Mouse (Mus musculus) adrenal gland, postnatal 36 days (tissue): ENCODE data around the gene Rab30. TPM values are rescaled to one million over a fixed set of nuclear protein-coding genes. Genes with fewer than 3 reads are reported as not detected.

Experiments
- DNase-seq, 2 experiments: peaks; one replicate each; pipeline ENCODE4 v3.0.0; 2021; ENCODE audit warnings: mixed read lengths in 1 of 2
- total RNA-seq, 2 experiments: library from RNA; stranded (reverse); gene quantifications; 2 replicates each; pipeline ENCODE4 v1.2.3; 2021

The Rab30 gene
- total RNA-seq, 2 experiments from 2014 or later: 3.7 to 6.2 TPM

DNA sequence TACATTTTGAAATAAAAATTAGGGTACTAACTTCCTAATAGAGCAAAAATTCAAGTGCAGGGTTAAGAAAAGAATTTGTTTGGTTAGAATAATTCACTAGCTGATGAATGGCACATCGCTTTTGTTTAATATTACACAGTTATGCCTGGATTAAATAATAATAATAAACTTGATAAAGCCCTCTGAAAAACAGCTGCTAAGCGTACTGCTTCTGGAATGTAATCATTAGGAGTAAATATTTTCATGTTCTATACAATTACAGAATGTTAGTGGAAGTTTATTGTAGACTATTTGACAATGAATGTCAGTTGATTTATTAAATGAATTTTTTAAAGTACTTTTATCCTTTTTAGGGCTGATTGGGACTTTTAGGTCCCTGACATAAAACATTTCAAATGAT, 100.9 kb downstream of the Rab30 start:
- no peak for DNase-seq

DNA sequence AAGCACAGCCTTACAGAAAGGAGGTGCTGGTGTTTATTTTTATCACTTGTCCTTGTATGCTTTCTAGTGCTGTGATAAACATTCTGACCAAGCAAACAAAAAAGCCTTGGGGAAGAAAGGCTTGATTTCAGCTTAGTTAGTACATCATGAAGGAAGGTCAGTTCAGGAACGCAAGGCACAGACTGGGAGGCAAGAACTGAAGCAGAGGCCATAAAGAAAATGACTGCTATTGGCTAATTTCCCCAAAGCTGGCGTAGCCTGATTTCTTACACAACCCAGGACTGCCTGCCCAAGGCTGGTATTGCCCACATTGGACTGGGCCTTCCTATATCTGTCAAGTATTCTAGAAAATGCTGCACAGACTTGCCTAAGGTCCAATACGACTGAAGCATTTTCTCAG, 106.8 kb downstream of the Rab30 start:
- peak; percentile 21 to 35 for DNase-seq

DNA sequence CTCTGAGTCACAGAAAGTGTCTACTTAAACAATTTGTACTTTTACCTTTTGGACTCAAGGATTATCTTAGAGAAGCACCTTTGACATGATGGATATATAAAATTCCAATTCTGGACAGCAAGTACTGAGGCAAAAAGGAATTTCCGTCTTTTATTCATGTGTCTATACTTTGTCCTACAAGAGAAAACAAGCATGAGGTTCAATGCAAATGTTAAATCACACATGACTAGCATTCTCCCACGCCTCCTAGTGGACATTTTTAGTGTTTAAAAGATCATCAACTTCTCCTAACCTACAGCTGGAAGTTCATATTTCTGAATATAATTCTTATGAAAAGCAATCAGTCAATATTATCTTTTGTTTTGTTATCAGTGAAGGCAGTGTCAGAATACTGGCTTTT, 125.1 kb downstream of the Rab30 start:
- no peak for DNase-seq

DNA sequence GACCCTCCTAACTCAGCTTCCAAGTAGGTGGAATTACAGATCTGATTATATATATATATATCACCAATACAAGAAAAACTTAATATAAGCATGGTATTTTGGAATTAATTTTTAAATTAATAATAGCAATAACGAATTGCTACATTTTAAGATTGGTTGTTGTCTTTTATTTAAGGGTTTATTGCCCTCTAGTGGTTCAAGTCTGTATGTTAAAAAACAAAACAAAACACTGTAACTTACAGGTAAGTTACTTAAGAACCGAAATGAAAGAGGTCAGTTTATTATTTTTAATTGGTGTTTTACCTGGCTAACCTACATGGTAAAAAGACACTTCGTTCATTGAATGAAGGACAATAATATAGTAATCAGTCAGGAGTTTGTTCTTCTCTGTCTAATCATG, 128.8 kb downstream of the Rab30 start:
- no peak for DNase-seq

DNA sequence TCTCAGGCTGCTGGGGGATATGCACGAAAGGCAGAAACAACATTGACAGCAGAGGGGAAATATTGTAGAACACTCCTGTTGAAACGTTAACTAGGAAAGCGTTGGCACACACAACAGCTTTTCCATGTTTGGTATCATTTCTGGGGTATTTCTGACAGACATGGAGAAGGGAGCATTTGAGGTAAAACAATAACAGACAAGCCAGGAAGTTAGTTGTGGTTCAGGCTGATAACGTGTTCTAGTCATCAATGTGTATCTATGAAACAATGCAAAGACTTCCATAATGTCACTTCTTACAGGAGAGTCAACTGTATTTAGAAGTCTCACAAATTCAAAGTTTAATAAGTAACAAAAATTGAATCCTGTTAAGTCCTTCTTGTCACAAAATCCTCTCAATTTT, 130.2 kb downstream of the Rab30 start:
- no peak for DNase-seq

DNA sequence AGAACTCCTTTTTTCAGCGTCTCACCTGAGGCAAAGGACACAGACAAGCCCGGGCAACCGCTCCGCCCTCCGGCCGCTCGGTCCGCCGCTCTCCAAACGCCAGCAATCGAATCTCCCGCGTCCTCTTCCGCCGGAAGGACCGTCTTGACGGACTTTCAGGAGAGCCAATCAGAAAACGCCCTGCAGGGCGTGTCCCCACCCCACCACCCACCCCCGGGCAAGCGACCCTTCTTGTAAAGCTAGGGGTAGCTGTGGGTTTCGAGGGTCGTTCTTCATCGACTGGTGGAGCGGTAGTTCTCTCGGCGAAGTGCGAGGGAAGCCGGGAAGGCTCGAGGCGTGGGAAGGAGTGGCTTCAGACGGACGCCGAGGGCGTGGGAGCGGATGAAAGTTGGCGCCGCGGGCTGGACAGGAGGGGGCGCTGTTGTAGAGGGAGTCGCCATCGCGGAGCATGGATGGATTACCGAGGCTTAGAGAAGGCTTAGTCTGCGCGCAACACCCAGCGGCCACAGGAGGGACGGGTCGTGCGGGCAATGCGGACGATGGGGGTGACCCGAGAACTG, 132.8 kb downstream of the Rab30 start, which contains the start of the genes Ddias and Prcp:
TSS of gene Ddias (minus strand) at position 132 of the 560 bp plus-strand sequence.
TSS of gene Prcp (plus strand) at position 355 of the 560 bp plus-strand sequence.
- DNase-seq: peak; percentile 93 to 95

DNA sequence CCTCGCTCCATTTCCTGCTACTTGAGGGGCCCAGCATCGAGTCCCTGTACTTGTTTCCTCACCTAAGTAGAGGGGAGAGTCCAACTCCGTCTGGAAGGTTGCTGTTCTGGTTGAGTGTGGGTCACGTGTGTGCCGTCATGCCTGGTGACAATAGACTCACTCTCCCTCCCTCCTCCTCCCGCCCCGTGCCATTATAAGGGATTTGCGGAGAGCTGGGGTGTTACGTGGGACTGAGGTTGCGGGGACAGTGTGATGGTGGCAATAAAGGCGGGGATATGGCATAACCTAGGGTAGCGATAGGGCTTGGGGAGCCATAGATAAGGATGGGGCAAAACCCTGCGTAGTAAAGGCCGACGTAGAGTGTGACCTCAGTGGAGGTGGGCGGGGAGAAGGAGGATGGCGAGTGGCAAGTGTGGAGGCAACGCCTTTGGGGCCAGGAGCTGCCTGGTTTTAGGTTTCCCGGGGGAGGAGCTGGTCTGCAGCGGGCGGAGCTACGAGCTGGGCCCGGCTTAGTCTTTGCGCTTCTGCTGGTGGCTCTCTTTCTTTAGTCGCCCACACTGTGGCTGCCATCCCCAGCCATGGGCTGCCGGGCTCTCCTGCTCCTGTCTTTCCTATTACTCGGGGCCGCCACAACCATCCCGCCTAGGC, 133.5 kb downstream of the Rab30 start:
- peak; percentile 90 to 92 for DNase-seq

DNA sequence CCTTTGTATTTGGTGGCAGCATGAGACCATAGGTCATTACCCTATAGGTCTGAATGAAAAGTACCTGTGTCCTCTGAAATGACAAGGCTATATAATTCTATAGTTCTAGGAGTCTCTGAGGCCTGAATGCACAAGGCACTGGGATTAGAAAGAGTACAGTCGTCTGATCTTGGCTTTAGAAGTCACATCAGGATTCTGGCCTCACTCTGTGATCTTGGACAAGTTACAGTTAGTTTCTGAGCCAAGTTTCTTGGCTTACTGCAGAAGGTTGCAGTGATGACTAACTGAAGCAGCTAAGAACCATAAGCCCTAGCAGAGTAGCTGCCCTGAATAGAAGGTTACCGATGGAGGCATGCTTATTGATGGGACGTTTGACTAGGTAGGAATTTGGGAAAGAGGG, 134.7 kb downstream of the Rab30 start:
- peak in 1 of 2 experiments; percentile 23 for DNase-seq

DNA sequence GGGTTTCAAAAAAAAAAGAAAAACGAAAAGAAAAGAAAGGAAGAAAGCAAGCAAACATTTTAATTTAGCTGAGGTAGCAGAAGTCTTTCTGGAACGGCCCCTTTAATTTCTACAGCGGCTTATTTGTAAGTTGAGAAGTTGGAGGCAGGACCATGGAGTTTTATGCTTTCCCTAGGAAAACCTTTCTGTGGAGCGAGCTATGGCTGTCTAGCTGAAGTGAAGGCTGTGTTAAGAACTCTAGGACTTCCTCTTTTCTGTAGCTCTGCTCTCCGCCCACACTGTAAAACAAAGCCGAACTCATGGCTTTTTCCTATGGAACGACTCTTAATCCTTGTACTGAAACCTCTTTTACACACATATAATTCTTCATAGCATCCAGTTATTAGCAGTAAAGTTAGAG, 135.1 kb downstream of the Rab30 start:
- no peak for DNase-seq

DNA sequence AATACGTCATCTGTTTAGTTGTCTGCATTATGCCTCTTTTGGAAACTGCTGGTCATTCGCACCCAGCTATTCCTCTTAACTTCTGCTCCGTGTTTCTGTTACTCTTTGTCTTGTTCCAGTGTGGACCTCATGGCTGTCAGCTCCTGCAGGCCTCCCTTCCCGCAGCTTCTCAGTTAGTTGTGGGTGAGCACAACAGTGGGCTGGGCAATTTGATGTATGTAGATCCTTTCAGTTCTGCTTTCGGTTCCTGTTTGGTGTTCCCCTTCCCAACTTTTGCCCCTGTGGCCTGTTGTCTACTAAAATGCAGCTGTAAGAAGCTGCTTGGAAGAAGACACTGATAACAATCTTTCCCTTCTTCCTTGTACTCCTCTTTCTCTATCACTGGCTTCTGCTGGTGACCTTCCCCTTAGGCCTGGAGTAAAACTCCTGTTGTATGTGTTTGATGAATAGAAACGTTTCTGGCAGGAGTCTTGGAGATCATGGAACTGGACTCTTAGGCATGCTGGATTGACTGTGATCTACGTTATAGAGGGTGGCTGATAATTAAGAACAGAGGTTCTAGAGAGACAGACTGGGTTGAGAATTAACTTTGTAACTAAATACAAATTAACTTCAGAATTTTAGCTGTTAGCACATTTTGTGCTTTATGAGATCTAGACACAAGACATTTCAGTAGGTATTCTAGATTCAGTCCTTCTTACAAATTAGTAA, 137.3 kb downstream of the Rab30 start:
- no peak for DNase-seq

DNA sequence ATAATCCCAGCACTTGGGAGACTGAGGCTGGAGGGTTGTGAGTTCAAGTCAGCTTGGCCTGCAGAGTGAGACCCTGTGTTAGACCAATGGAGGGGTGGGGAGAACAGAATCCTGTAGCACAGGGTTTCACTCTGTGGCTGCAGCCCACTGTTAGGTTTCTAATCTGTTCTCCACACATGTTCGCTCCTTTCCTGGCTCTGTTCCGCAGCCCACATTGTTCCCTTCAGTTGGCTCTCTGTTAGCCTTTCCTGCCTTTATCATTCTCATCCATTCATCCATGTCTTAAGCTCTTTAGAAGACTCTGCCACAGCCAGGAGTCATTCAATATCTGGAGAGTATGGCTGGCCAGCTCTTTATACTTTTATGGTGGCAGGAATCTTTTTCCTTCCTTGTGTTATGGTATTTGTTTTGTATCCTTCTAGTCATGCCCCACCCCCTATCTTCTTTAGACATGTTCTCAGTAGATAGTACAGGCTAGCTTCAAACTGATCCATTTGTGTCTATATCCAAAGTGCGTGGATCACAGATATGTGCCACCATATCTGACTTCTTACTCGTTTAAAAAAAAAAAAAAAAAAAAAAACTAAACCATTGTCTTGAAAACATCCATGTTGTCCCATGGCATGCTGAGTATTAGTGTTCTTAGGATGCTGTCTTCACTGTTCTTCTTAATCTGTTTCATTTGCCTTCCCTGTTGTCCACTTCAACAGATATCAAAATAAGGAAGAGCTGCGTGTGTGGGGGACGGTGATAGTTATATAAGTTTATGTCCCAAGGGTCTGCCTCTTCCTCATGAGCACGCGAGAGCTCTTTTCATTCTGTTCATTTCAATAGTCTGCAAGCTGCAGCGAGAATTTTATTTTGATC, 142.7 kb downstream of the Rab30 start:
- no peak for DNase-seq

DNA sequence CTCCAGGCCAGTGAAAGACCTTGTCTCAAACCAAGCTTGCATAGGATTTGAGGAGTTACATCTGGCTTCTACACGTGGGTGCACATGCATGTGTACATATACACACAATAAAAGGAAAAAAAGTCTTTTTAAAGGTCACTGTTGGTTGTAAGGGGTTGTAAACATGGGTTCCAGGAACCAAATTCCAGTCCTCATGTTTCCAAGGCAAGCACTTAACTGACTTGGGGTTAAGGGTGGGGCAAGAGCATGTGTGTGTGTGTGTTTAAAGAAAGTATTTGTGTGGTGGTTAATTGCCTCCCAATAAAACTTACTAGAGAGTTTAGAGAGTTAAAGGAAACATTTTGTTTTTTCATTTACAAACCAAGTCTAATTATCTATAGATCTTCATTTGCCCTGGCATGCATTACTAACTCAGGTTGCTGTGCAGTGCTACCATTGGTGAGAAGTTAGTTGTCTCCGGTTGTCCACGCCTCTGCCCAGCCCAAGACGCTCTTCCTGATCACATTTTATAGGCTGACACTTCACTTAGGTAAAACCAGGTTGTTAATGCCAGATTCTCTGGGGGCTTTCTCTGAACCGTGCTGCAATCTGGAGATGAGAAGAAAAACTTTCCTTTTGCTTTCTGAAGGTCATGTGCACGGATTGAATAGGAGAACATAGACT, 143.7 kb downstream of the Rab30 start:
- no peak for DNase-seq

DNA sequence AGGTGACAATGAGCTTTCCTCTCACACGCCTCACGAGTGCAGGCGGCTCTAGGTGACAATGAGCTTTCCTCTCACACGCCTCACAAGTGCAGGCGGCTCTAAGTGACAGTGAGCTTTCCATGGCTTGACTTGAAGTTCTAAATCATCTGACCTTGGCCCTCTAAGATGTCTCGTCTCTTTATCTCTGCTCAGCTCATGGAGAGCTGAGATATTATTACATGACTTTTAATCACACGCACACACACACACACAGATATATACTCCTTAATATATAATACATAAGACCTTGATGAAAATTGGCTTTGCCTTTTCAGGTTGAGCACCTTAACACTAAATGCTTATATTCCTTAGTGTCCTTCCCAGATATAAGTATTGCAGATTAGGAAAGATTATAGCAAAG, 145.4 kb downstream of the Rab30 start:
- no peak for DNase-seq

DNA sequence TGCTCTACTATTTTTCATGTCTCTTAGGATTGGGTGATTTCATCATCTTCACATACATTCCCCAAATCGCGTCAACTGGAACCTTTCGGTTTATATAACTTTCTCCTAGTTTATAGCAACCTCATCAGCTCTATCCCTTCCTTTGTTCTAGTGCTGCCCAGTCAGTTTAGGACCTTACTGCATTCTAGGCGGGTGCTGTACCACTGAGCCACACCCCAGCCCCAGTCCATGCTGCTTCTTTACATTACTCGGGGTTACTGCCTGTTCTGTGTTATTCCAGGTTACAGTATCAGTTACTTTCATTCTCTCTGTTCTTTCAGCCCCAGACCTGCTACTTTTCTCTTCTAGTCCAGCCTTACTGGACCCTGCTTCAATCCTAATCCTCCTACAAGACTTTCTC, 145.8 kb downstream of the Rab30 start:
- no peak for DNase-seq

DNA sequence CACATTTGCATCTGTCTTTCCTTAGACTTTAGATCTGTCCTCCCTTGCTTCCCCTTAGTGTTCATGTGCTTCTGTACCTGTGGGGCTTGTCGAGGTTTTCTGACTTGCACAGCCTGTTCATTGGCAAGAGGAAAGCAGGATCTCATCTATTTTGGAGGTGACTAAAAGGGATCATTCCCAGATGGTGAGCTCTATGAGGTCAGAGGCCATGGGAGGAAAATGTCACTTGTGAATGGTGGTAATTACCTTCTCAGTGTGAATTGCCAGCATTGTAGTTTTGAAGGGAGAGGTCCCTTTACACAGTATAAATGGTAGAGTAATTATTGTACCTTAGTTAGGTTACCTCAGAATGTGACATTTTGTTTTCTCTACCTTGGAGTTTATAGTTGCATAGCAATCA, 148.8 kb downstream of the Rab30 start:
- no peak for DNase-seq

DNA sequence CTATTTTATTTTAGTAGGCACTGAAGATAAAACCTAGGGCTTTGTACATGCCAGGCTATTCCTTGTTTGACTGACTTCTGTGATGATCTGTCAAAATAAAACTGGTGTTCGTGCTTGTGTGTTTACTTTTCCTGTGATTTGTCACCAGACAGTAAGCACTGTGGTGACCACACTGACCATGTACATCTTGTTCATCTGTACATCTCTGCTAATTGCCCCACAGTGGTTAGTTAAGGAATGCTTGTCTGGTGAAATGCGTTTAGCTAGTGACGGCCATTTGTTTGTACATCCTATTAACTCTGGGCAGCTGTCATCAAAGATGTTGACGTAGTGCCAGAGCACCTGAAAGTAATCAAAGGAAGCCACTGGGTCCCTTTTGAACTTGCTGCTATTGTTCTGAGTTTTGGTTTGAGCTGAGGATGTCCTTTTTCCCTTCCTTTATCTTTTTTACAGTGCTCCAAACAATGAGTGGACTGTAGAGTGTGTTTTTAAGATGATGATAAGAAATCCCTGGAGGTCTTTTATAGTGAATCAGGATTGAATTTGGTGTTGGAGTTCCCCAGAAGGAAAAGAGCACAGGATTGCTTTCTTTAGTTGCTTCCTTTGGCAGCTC, 149.3 kb downstream of the Rab30 start:
- DNase-seq: no peak

DNA sequence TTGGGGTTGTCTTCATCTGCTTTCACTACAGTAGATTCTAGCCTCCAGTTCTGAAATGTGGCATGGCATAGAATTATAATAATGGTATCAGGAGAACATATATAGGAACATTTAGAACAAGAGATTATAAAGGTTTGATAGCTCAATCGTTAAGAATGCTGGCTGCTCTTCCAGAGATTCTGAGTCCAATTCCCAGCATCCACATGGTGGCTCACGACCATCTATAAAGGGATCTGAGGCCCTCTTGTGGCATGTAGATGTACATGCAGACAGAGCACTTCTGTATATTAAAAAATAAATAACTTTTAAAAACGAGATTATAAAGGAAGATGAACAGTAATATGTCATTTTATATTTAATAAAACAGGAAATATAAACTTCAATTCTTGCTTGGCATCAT, 152.1 kb downstream of the Rab30 start:
- no peak for DNase-seq
